Mouse (Mus musculus) forebrain, embryonic 11.5 days (tissue): ENCODE data around the gene Map7d1. TPM values are rescaled to one million over a fixed set of nuclear protein-coding genes. Genes with fewer than 3 reads are reported as not detected.

Experiments
- ATAC-seq: fragments of 200-750 bp; cut with Nextera tagmentation; replicated peaks from 2 replicates; pipeline ENCODE4 v1.8.0; 2017; ENCODE audit warnings: moderate TSS enrichment; ENCODE audit not compliant: low FRiP score
- DNase-seq: peaks from one replicate; pipeline ENCODE4 v3.0.0-alpha.2; 2017; ENCODE audit warnings: low spot score
- H3K27ac ChIP-seq: fragments of 300-500 bp; sonication (generic); 2 replicates; pipeline ENCODE4 v1.5.1; 2014; ENCODE audit warnings: low read depth, low read length
- H3K27me3 ChIP-seq: fragments of 300-500 bp; sonication (generic); 2 replicates; pipeline ENCODE4 v1.6.1; 2014; ENCODE audit warnings: mild to moderate bottlenecking, low read length, mixed read lengths; ENCODE audit not compliant: control insufficient read depth, insufficient read depth
- H3K36me3 ChIP-seq: fragments of 300-500 bp; sonication (generic); 2 replicates; pipeline ENCODE4 v1.6.1; 2014; ENCODE audit warnings: mild to moderate bottlenecking, low read length, moderate library complexity, mixed read lengths; ENCODE audit not compliant: control insufficient read depth, insufficient read depth
- H3K4me1 ChIP-seq: fragments of 300-500 bp; sonication (generic); replicated peaks from 2 replicates; pipeline ENCODE4 v1.6.1; 2014; ENCODE audit warnings: low read length, mixed read lengths; ENCODE audit not compliant: control insufficient read depth, insufficient read depth
- H3K4me2 ChIP-seq: fragments of 300-500 bp; sonication (generic); 2 replicates; pipeline ENCODE4 v1.6.1; 2014; ENCODE audit warnings: low read depth, mild to moderate bottlenecking, low read length, moderate library complexity, mixed read lengths; ENCODE audit not compliant: severe bottlenecking
- H3K4me3 ChIP-seq: fragments of 300-500 bp; sonication (generic); 2 replicates; pipeline ENCODE4 v1.5.1; 2014; ENCODE audit warnings: low read depth, low read length
- H3K9ac ChIP-seq: fragments of 300-500 bp; sonication (generic); 2 replicates; pipeline ENCODE4 v1.6.1; 2014; ENCODE audit warnings: low read length
- H3K9me3 ChIP-seq: fragments of 300-500 bp; sonication (generic); 2 replicates; pipeline ENCODE4 v1.6.1; 2016; ENCODE audit warnings: low read length, mixed read lengths; ENCODE audit not compliant: control insufficient read depth
- WGBS: fragments of 180-500 bp; shearing (Covaris S2); extraction: QIAGEN DNeasy Blood & Tissue Kit; methylation state at CpG from one replicate; pipeline ENCODE4 v1.1.7; 2014; 5-methylcytosine and 5-hydroxymethylcytosine counted together
- polyA plus RNA-seq: library from polyadenylated mRNA; unstranded; fragments of >200 nt; fragmentation: Nextera tagmentation; extraction: Ambion mirVana; gene quantifications from 2 replicates; pipeline ENCODE4 v1.2.1, GENCODE M21; 2014

The Map7d1 gene
- polyA plus RNA-seq, 1 experiment from 2014 or later, result 80.6 TPM

GRCm38 (mm10) chr4:126239862-126240475 is 16.2 kb downstream of the Map7d1 start:
- Histone ChIP-seq H3K27me3 (no peaks in the 10 kb centered on the region), H3K9me3 (no peaks in the 10 kb centered on the region), H3K36me3 (peaks cover 16% of the 10 kb centered on the region), H3K4me3 (no peak overlapping the region), H3K9ac (no peak overlapping the region), H3K27ac (no peak overlapping the region), H3K4me1 (no peaks in the 10 kb centered on the region; the same call in 1 of the 2 replicates), H3K4me2 (no peak overlapping the region)
- WGBS, result 92% methylated on average over 13 of the region's 13 CpGs
- DNase-seq, result no peak
- no peak for ATAC-seq

DNA sequence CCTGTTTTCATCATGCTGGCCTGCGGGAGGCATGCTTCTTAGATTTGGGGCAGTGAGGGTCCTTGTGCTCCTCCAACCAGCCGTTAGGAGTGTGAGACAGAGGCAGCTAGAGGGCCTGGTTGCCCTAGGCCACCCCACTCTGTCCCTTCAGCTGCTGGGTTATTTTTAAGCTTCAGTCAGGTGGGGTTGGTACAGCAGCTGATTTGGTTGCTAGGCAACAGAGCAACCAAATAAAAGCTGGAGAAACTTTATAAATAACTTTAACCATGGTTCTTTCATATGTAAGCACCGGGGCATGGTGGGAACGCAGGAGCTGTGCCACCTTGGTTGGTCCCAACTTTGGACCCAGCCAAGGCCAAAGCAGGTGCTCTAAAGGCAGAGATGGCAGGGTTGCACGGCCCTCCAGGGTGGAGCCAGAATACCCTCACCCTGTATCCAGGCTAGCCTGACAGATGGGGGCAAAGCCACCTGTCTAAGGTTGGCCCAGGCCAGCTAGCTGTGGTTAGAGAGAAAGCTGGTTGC is 18.4 kb downstream of the Map7d1 start:
- whole genome bisulfite sequencing, result 75% methylated on average over 5 of the region's 5 CpGs
- no peaks in the 10 kb centered on the region for H3K27me3 ChIP-seq

DNA sequence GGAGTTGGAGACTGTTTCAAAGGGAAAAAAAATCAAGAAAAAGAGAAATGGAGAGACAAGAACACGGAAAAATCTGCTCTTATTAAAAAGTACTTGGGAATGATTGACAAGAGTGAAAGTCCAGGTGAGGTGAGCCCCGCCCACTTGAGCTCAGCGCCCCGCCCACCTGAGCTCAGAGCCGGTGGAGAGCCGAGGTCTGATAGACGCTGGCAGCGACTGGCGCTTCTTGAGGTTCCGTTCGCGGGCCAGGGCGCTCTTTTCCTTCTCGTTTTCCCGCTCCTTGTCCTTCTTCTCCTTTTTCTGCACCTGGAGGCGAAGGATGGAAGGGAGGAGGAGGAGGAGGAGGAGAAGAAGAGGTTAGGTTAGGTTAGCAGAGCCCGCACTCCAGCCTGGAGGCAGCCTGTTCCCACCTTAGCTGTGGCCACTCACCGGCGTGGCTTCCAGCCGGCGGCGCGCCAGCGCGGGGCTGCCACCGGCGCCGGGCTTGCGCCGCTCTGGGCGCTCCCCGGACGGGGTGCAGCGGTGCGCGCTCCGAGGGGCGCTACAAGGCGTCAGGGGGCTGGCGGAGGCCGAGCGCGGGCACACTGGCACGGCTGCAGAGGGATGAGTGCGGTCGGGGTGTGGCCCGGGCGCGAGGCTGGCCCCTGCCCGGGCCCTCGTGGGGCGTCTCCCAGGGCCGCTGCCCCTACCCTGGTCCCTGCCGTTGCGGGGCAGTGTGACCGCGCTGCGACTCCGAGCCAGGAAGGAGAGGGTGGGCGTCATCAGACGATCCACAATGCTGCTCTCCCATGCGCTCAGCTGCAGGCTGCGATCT is 19.5 kb downstream of the Map7d1 start:
- Histone ChIP-seq H3K27me3 (no peaks in the 10 kb centered on the region), H3K36me3 (peaks cover 37% of the 10 kb centered on the region), H3K27ac (no peak overlapping the region), H3K4me1 (no peaks in the 10 kb centered on the region; the same call in 1 of the 2 replicates), H3K9ac (no peak overlapping the region), H3K9me3 (no peaks in the 10 kb centered on the region), H3K4me3 (no peak overlapping the region), H3K4me2 (no peak overlapping the region)
- ATAC-seq (no peak), DNase-seq (no peak)
- 46% methylated on average over 62 of the region's 63 CpGs for WGBS

More for the DNA sequence above, 18.4 kb downstream of the Map7d1 start:
- Histone ChIP-seq H3K4me2 (no peak overlapping the region), H3K9me3 (no peaks in the 10 kb centered on the region), H3K27ac (no peak overlapping the region), H3K4me1 (no peaks in the 10 kb centered on the region; the same call in 1 of the 2 replicates), H3K9ac (no peak overlapping the region), H3K4me3 (no peak overlapping the region), H3K36me3 (peaks cover 27% of the 10 kb centered on the region)
- DNase-seq (no peak), ATAC-seq (no peak)

DNA sequence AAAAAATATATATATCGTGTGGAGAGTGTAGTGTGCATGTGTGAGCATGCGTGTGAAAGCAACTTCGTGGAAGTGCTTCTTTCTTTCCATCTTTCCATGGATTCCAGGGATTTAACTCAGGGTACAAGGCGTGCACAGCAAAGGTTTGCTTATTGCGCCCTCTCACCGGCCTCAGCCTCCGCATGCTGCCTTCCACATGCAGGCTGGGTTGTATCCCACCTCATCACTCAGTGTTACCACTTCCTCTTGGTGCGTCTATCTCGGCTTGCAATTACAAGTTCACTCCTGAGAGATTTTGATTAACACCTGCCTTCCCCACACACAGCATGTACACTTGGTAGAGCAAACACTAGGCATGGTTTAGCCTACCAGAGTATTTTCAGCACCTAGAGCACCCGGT is 21.0 kb downstream of the Map7d1 start:
- ATAC-seq, result no peak
- H3K4me2 ChIP-seq, result no peak overlapping the region
- no peak overlapping the region for H3K9ac ChIP-seq
- H3K27ac ChIP-seq, result no peak overlapping the region
- peaks cover 44% of the 10 kb centered on the region for H3K36me3 ChIP-seq
- no peaks in the 10 kb centered on the region for H3K9me3 ChIP-seq
- no peaks in the 10 kb centered on the region; the same call in 1 of the 2 replicates for H3K4me1 ChIP-seq
- no peak for DNase-seq
- WGBS, result 95% methylated on average over 10 of the region's 10 CpGs
- no peaks in the 10 kb centered on the region for H3K27me3 ChIP-seq
- no peak overlapping the region for H3K4me3 ChIP-seq

DNA sequence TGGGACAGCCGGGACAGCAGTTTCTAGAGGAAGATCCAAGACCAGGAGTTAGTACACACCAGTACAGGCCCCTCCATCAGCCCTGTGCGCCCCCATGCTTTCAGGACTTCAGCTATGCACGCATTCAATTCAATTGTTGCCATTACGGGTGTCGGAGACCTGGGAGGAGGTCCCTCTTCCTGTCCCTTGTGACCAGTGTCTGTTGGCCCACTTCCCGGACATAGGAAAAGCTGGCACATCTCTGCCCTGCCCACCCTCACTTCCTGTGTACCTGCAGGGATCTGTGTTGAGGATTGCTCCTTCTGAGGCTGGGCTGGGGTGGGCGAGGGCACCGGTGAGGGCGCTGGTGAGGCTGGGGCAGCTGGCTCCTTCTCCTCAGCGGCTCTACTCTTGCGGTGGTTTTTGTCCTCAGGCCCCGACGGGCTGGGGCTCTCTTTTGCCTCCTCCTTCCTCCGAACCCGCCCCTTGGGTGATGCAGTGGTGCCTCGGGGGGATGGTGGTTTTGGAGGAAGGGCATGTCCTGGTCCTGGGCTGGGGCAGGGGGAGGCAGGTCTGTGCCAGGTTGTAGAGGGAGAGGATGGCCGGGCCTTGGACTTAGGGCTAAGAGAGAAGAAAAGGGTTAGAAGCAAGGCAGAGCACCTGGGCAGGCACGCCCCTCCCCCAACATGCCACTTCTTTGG is 21.5 kb downstream of the Map7d1 start:
- H3K27ac ChIP-seq, result no peak overlapping the region
- DNase-seq, result no peak
- ATAC-seq, result no peak
- no peaks in the 10 kb centered on the region for H3K27me3 ChIP-seq
- no peak overlapping the region for H3K9ac ChIP-seq
- no peaks in the 10 kb centered on the region for H3K9me3 ChIP-seq
- peaks cover 39% of the 10 kb centered on the region for H3K36me3 ChIP-seq
- no peak overlapping the region for H3K4me2 ChIP-seq
- no peaks in the 10 kb centered on the region; the same call in 1 of the 2 replicates for H3K4me1 ChIP-seq
- 88% methylated on average over 18 of the region's 18 CpGs for WGBS
- H3K4me3 ChIP-seq, result no peak overlapping the region

DNA sequence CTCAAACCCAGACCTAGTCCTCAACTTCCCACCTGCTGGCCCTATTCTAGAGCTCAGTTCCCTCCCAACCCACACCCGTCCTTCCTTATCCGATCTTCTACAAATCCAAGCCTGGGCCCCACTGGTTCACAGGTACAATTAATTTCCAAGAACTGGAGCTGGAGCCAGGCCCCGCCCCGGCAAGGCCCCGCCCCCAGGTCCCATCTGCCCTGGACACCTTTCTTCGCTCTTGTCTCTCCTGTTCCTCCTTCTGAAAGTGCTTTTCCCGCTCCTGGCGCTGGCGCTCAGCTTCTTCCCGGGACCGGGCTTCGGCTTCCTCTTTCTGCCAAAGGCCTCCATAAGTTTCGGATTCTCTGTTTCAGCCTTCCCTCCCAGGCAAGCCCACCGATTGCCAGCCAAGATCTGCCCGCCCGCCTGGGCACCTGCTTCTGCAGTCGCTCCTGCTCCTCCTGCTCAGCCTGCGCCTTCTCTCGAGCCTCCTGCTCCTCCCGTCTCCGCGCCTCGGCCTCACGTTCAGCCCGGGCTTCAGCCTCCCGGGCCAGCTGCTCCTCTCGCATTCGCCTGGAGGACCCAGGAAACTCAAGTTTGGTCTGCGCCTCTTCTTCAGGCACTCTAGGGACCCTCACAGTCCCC is 22.4 kb downstream of the Map7d1 start:
- Histone ChIP-seq H3K27ac (no peak overlapping the region), H3K4me2 (no peak overlapping the region), H3K4me3 (no peak overlapping the region), H3K36me3 (peaks cover 33% of the 10 kb centered on the region), H3K4me1 (no peaks in the 10 kb centered on the region; the same call in 1 of the 2 replicates), H3K9me3 (no peaks in the 10 kb centered on the region), H3K9ac (no peak overlapping the region), H3K27me3 (no peaks in the 10 kb centered on the region)
- ATAC-seq (no peak), DNase-seq (no peak)
- WGBS, result 87% methylated on average over 29 of the region's 29 CpGs

- Histone ChIP-seq H3K9ac (no peak overlapping the region), H3K36me3 (peaks cover 29% of the 10 kb centered on the region), H3K4me1 (0 out of 2 replicates have a peak, but pooled peaks cover 4% of the 10 kb centered on the region), H3K27ac (no peak overlapping the region), H3K4me3 (no peak overlapping the region), H3K9me3 (no peaks in the 10 kb centered on the region), H3K4me2 (no peak overlapping the region), H3K27me3 (no peaks in the 10 kb centered on the region)
- 80% methylated on average over 7 of the region's 7 CpGs for WGBS
- ATAC-seq, result no peak
- no peak for DNase-seq
These were observed 26.2 kb downstream of the Map7d1 start for GRCm38 (mm10) chr4:126229900-126230299.

DNA sequence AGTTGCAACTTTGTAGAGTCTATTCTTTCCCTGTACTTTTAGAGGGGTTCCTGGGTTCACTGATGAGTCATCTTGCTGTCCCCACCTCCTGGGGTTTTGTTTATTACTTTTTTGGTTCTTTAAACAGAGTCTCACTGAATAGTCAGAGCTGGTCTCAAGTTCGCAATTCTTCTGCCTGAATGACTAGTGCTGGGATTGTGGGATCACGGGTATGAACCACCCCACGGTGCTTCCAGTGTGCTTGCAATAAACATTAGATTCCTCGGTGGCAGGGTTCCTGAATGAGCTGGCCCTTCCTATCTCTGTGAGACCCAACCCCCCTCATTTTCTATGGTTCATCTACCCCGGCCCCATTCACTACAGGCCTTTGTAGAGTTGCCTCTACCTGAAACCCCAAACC is 28.0 kb downstream of the Map7d1 start:
- no peaks in the 10 kb centered on the region for H3K27me3 ChIP-seq
- no peak overlapping the region for H3K27ac ChIP-seq
- ATAC-seq (no peak), DNase-seq (peak; percentile 35)
- peaks cover 20% of the 10 kb centered on the region for H3K36me3 ChIP-seq
- 21% methylated on average over 5 of the region's 5 CpGs for WGBS
- H3K9ac ChIP-seq, result no peak overlapping the region
- H3K4me3 ChIP-seq, result no peak overlapping the region
- H3K4me2 ChIP-seq, result no peak overlapping the region
- 0 out of 2 replicates have a peak, but pooled peaks cover 4% of the 10 kb centered on the region for H3K4me1 ChIP-seq
- no peaks in the 10 kb centered on the region for H3K9me3 ChIP-seq
